Mouse (Mus musculus) hindbrain, embryonic 11.5 days (tissue): Measurements from ENCODE around the gene Tesk1. TPM values are rescaled to one million over a fixed set of nuclear protein-coding genes. Genes with fewer than 3 reads are reported as not detected.

Source experiments
- ATAC-seq: fragments of 200-750 bp; cut with Nextera tagmentation; 2 replicates; pipeline ENCODE4 v1.8.0; 2017; ENCODE audit warnings: mild to moderate bottlenecking, moderate TSS enrichment, moderate library complexity; ENCODE audit not compliant: low FRiP score
- DNase-seq: peaks from one replicate; pipeline ENCODE4 v3.0.0-alpha.2; 2015; ENCODE audit warnings: low spot score
- H3K27ac ChIP-seq: fragments of 300-500 bp; sonication (generic); 2 replicates; pipeline ENCODE4 v1.5.1; 2014; ENCODE audit warnings: mild to moderate bottlenecking, low read depth, low read length
- H3K27me3 ChIP-seq: fragments of 300-500 bp; sonication (generic); 2 replicates; pipeline ENCODE4 v1.6.1; 2014; ENCODE audit warnings: mild to moderate bottlenecking, low read length, moderate library complexity, mixed read lengths; ENCODE audit not compliant: control insufficient read depth, insufficient read depth
- H3K36me3 ChIP-seq: fragments of 300-500 bp; sonication (generic); 2 replicates; pipeline ENCODE4 v1.6.1; 2014; ENCODE audit warnings: mild to moderate bottlenecking, low read length, moderate library complexity, mixed read lengths; ENCODE audit not compliant: control insufficient read depth, insufficient read depth
- H3K4me1 ChIP-seq: fragments of 300-500 bp; sonication (generic); replicated peaks from 2 replicates; pipeline ENCODE4 v1.6.1; 2014; ENCODE audit warnings: low read length, mixed read lengths; ENCODE audit not compliant: control insufficient read depth, insufficient read depth
- H3K4me2 ChIP-seq: fragments of 300-500 bp; sonication (generic); replicated peaks from 2 replicates; pipeline ENCODE4 v1.6.1; 2014; ENCODE audit warnings: mild to moderate bottlenecking, low read depth, low read length
- H3K4me3 ChIP-seq: fragments of 300-500 bp; sonication (generic); 2 replicates; pipeline ENCODE4 v1.5.1; 2014; ENCODE audit warnings: low read depth, low read length
- H3K9ac ChIP-seq: fragments of 300-500 bp; sonication (generic); 2 replicates; pipeline ENCODE4 v1.6.1; 2014; ENCODE audit warnings: low read depth, low read length
- H3K9me3 ChIP-seq: fragments of 300-500 bp; sonication (generic); 2 replicates; pipeline ENCODE4 v1.6.1; 2016; ENCODE audit warnings: low read length; ENCODE audit not compliant: control insufficient read depth
- WGBS: fragments of 180-500 bp; shearing (Covaris S2); extraction: QIAGEN DNeasy Blood & Tissue Kit; methylation state at CpG from one replicate; pipeline ENCODE4 v1.1.7; 2014; 5-methylcytosine and 5-hydroxymethylcytosine counted together
- polyA plus RNA-seq: library from polyadenylated mRNA; unstranded; fragments of >200 nt; fragmentation: Nextera tagmentation; extraction: Ambion mirVana; gene quantifications from 2 replicates; pipeline ENCODE4 v1.2.1, GENCODE M21; 2014

The Tesk1 gene
- polyA plus RNA-seq, 1 experiment from 2014 or later = 10.1 TPM

DNA sequence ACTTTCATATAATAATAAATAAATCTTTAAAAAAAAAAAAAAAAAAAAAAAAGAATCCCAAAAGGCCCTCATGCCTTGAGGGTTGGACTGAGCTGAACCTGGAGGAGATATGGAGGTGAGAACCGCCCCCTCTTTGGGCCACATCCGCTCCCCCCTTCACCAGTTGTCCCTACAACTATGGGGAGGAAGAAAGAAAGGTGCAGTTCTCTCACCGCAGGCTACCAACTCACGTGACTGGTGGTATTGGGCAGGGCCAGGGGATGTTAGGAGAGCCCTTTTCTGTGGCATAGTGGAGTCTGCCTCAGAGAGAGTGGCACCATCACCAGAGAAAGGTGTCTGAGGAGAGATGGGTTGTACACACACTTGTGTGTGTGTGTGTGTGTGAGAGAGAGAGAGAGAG, 14.7 kb downstream of the Tesk1 start:
- H3K36me3 ChIP-seq = no peaks in the 10 kb centered on the region
- H3K9ac ChIP-seq = no peak overlapping the region
- no peak overlapping the region for H3K4me2 ChIP-seq
- DNase-seq (no peak), ATAC-seq (no peak)
- peaks cover 8% of the 10 kb centered on the region; the same call in 1 of the 2 replicates for H3K27me3 ChIP-seq
- H3K9me3 ChIP-seq = no peaks in the 10 kb centered on the region
- no peak overlapping the region for H3K27ac ChIP-seq
- H3K4me3 ChIP-seq = no peak overlapping the region
- peaks cover 4% of the 10 kb centered on the region; the same call in 1 of the 2 replicates for H3K4me1 ChIP-seq
- WGBS = 31% methylated on average over 4 of the region's 4 CpGs

DNA sequence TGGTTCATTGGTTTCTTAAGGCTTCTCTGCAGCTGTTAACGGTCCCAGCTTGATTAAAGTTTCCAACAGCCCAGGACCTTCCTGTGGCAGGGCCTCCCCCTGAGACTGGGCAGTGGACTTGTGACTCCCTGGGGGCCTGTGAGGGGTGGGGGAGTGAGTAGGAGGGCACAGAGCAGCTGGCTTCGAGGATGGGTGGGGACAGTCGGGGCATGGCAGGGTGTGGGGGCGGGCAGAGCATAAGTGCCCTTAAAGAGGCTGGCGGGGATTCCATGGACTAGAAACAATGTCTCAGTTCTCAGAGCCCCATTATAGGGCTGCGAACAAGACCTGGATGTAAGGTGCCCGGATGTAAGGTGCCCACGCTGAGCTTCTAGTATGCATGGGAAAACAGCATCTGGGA, 15.4 kb downstream of the Tesk1 start:
- ATAC-seq = no peak
- Histone ChIP-seq H3K27ac (no peak overlapping the region), H3K4me2 (no peak overlapping the region), H3K27me3 (peaks cover 8% of the 10 kb centered on the region; the same call in 1 of the 2 replicates), H3K4me1 (peaks cover 4% of the 10 kb centered on the region; the same call in 1 of the 2 replicates), H3K36me3 (no peaks in the 10 kb centered on the region), H3K4me3 (no peak overlapping the region), H3K9me3 (no peaks in the 10 kb centered on the region), H3K9ac (no peak overlapping the region)
- WGBS = 15% methylated on average over 8 of the region's 8 CpGs
- DNase-seq = no peak

DNA sequence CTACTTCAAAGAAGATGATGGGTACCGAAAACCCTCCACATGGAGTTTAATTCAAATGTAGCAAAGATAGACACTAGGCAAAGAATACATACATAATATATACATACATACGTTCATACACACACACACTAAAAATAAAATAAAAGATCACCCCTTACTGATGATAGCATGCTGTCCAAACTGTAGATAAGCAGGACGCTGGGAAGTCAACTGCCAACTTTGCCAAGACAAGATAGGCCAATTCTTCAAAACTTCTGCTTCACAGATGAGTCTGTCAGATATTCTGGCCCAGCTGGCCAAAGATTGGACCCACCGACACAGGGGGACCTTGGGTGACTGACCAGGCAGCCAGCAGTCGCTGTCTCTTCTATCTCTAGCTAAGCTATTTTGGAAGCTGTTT, 21.4 kb downstream of the Tesk1 start:
- no peak for DNase-seq
- Histone ChIP-seq H3K4me3 (no peak overlapping the region), H3K9ac (no peak overlapping the region), H3K27ac (no peak overlapping the region), H3K36me3 (no peaks in the 10 kb centered on the region), H3K27me3 (no peaks in the 10 kb centered on the region), H3K4me2 (no peak overlapping the region), H3K9me3 (no peaks in the 10 kb centered on the region), H3K4me1 (no peaks in the 10 kb centered on the region)
- ATAC-seq = no peak
- WGBS = 94% methylated on average over 5 of the region's 5 CpGs

DNA sequence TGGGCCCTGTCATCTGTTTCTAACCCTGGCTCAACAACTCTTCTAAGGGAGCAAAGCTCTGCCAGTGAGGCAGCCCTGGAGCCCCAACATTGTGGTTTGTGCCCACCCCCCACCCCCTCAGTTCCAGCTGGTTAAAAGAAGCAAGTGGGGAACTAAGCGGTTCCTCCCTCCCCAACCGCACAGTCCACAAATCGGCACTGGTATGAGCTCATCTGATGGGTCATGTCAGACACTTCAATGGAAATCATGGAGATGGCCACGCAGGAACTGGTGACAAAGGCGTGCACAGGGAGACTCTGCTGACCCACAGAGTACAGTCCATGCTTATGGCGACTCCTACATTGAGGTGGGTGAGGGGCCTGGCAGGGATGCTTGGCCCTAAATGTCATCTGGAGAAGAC, 24.2 kb downstream of the Tesk1 start:
- WGBS = 87% methylated on average over 6 of the region's 6 CpGs
- Histone ChIP-seq H3K27ac (no peak overlapping the region), H3K4me3 (no peak overlapping the region), H3K9ac (no peak overlapping the region), H3K4me2 (no peak overlapping the region), H3K27me3 (no peaks in the 10 kb centered on the region), H3K36me3 (no peaks in the 10 kb centered on the region), H3K9me3 (no peaks in the 10 kb centered on the region), H3K4me1 (no peaks in the 10 kb centered on the region)
- no peak for ATAC-seq
- DNase-seq = no peak

DNA sequence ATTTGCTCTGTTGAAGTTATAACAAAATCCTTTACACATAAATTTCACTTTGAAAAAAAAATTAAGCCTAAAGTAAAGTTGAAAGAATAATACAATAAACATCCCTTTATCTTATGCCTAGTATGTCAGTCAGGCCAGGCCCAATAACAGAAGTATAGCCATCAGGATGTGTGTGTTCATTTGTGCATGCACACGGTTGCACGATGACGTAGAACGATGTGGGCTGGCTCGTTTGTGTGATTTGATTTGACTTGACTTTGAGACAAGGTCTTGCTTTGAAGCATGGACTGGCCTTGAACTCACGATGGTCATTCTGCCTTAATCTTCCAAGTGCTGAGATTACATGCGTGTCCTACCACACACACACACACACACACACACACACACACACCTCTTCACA, 25.1 kb downstream of the Tesk1 start:
- DNase-seq (no peak), ATAC-seq (no peak)
- H3K9me3 ChIP-seq = no peaks in the 10 kb centered on the region
- H3K27ac ChIP-seq = no peak overlapping the region
- H3K4me2 ChIP-seq = no peak overlapping the region
- no peaks in the 10 kb centered on the region for H3K4me1 ChIP-seq
- no peaks in the 10 kb centered on the region for H3K36me3 ChIP-seq
- no peaks in the 10 kb centered on the region for H3K27me3 ChIP-seq
- H3K9ac ChIP-seq = no peak overlapping the region
- H3K4me3 ChIP-seq = no peak overlapping the region
- 93% methylated on average over 7 of the region's 7 CpGs for WGBS

DNA sequence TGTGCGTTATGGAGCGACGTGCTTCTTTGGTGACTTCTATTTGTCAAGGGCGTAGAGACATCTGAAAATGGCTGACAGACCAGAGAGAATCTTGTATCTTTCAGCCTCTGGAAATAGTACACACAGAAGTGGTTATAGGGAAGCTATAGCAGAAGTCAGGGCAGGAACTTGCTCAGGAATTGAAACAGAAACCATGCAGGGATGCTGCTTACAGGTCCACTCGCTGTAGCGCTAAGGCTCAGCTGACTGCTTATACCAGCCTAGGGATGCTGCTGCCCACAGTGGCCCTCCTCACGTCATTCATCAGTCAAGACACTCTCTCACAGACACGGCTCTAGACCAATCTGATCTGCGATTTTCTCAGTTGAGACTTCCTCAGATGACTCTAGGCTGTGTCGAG, 28.6 kb downstream of the Tesk1 start:
- no peak overlapping the region for H3K4me2 ChIP-seq
- no peak overlapping the region for H3K4me3 ChIP-seq
- no peak overlapping the region for H3K27ac ChIP-seq
- H3K27me3 ChIP-seq = no peaks in the 10 kb centered on the region
- 90% methylated on average over 10 of the region's 10 CpGs for WGBS
- DNase-seq = no peak
- no peak for ATAC-seq
- no peaks in the 10 kb centered on the region for H3K36me3 ChIP-seq
- no peaks in the 10 kb centered on the region for H3K9me3 ChIP-seq
- no peak overlapping the region for H3K9ac ChIP-seq
- no peaks in the 10 kb centered on the region for H3K4me1 ChIP-seq

DNA sequence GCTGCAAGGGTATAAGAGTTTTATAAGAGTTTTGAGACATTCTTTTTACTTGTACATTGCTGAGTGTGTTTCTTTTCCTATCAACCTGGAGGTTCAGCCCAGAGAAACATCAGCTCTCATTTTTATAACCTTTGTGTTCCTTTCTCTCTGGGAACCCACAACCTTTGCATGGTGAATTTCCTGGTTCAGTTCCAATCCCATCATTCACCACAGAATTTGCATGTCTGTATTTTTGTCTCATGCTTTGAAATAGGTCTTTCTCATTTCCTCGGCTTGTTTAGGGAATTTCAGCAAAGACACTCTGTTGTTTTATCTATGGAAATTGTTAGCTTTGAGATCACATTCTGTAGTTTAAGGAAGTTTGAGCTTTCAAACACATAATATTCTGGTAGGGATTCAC, 31.9 kb downstream of the Tesk1 start:
- Histone ChIP-seq H3K27ac (no peak overlapping the region), H3K4me2 (no peak overlapping the region), H3K9me3 (no peaks in the 10 kb centered on the region), H3K4me3 (no peak overlapping the region), H3K4me1 (peaks cover 3% of the 10 kb centered on the region; the same call in 1 of the 2 replicates), H3K36me3 (no peaks in the 10 kb centered on the region), H3K27me3 (no peaks in the 10 kb centered on the region), H3K9ac (no peak overlapping the region)
- 83% methylated on average over 1 of the region's 1 CpGs for WGBS
- ATAC-seq (no peak), DNase-seq (no peak)

DNA sequence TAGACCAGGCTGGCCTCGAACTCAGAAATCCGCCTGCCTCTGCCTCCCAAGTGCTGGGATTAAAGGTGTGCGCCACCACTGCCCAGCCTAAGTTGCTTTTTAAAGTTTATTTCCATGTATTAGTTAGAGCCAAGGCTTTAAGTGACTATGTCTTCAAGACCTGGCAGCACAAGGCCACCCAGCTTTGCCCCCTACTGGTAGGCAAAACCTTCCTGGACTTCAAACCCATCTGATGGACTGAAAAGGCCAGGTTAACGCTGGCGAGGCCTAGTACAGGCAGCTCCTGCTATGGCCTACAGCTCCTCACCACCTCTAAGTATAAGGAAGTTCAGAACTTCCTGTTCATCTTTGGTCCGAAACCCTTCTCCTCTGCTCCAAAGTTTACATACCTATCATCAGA, 34.9 kb downstream of the Tesk1 start:
- 92% methylated on average over 6 of the region's 6 CpGs for WGBS

DNA sequence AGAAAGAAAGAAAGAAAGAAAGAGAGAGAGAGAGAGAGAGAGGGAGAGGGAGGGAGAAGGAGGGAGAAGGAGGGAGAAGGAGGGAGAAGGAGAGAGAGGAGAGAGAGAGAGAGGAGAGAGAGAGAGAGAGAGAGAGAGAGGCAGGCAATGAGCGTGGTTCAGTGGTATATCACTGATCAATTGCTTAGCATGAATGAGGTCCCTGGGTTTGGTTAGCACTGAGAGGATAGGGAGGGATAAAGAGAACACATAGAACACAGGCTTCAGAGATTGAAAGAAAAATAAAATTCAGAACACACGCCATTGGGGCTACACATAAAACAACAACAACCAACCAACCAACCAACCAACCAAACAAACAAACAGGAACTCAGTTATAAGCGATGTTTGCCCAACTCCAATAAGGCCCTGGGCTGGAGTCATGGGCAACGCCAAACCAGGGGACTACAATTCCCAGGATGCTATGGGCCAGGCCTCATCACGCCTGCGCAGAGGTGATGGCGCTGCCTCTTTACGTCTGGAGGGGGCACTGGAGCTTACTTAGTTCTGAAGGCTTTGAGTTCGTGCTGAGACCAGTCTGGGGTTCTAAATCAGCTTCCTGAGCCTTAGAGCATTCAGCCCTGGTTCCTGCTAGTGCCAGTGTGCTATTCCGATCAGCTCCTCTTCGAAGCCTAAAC, 36.3 kb downstream of the Tesk1 start:
- Histone ChIP-seq H3K27me3 (no peaks in the 10 kb centered on the region), H3K4me2 (peak overlapping the region; percentile 29), H3K4me1 (peaks cover 3% of the 10 kb centered on the region; the same call in 1 of the 2 replicates), H3K27ac (no peak overlapping the region), H3K4me3 (peak overlapping the region; percentile 22; the same call in 1 of the 2 replicates), H3K9me3 (no peaks in the 10 kb centered on the region), H3K9ac (0 out of 2 replicates have a peak overlapping the region, but pooled peaks have one; percentile 25), H3K36me3 (no peaks in the 10 kb centered on the region)
- peak; percentile 93 for DNase-seq
- WGBS = 18% methylated on average over 11 of the region's 11 CpGs
- peak; percentile 90 for ATAC-seq

More for the DNA sequence above, 34.9 kb downstream of the Tesk1 start:
- no peak for DNase-seq
- H3K4me1 ChIP-seq = peaks cover 3% of the 10 kb centered on the region; the same call in 1 of the 2 replicates
- H3K9ac ChIP-seq = no peak overlapping the region
- no peaks in the 10 kb centered on the region for H3K36me3 ChIP-seq
- ATAC-seq = no peak
- H3K27me3 ChIP-seq = no peaks in the 10 kb centered on the region
- no peak overlapping the region for H3K27ac ChIP-seq
- no peak overlapping the region for H3K4me3 ChIP-seq
- H3K9me3 ChIP-seq = no peaks in the 10 kb centered on the region
- H3K4me2 ChIP-seq = no peak overlapping the region
